Mouse (Mus musculus): ENCODE results near the gene Cpne2. TPM values are rescaled to one million over a fixed set of nuclear protein-coding genes. Genes with fewer than 3 reads are reported as not detected.

Gene Cpne2
- total and polyA plus RNA-seq, 3 experiments: 12.7 to 118 (median 29.3) TPM

DNA sequence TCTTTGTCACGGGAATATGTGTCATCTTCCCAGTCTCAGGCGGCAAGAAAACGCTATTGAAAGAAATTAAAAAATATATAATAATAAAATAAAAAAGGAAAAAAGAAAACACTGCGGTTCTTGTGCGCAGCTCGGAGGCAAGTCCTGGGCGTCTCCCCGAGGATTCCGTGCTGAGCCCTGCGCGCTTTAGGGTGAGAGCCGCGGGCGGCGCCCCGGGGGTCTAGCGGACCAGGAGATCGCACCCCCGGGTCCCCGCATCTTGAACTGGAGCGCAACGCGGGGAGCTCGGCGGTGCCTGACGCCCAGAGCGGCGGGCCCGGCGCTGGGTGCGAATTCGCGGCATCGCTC lies 291 bp upstream of the Cpne2 start:
- no peak for DNase-seq (ENCODE audit: extremely low read depth)
- Histone ChIP-seq H3K79me2 (replicated peaks; ENCODE audit: control insufficient read depth, extremely low read depth, insufficient read depth, poor library complexity, severe bottlenecking) (no peaks in the 10 kb centered on the region), H3K4me3 (replicated peaks in 1 of 3; ENCODE audit: low read depth in 2 of 3, low read length in 2 of 3, poor library complexity in 1 of 3) (peak overlapping the region; percentile 28 to 85 (median 59)), H3K9me3 (replicated peaks; ENCODE audit: low read length) (no peaks in the 10 kb centered on the region), H3K27ac (ENCODE audit: insufficient read depth, low read depth) (no peak overlapping the region), H3K4me2 (ENCODE audit: insufficient read depth, low read depth, poor library complexity, severe bottlenecking) (peak overlapping the region; percentile 92), H3K36me3 (replicated peaks in 1 of 2; ENCODE audit: control insufficient read depth in 1 of 2, insufficient read depth in 1 of 2, low read length in 1 of 2) (peaks cover 2 to 9% of the 10 kb centered on the region in 2 experiments), H3K9ac (ENCODE audit: insufficient read depth, low read depth) (peak overlapping the region; percentile 82), H3K27me3 (replicated peaks) (peaks cover 21% of the 10 kb centered on the region), H3K4me1 (ENCODE audit: control insufficient read depth in 1 of 2, insufficient read depth in 2 of 2) (peaks cover 5 to 9% of the 10 kb centered on the region in 2 experiments; a peak in 3 of 4 replicates)
- TF ChIP-seq CHD1 (IDR thresholded peaks at IDR 0.05; ENCODE audit: low read depth, low read length) (no peak), MAX (IDR thresholded peaks at IDR 0.05; ENCODE audit: low read length) (0 out of 2 replicates have a peak, but pooled peaks have one; percentile 24)
- in situ Hi-C loops (cut with MboI; ENCODE audit: low pct_ligation_motif_present, low pct_unique_long_range_greater_than_20kb, low sequenced_read_pairs) (no loop called here), dilution Hi-C loops (cut with MboI; ENCODE audit: extremely low pct_ligation_motif_present, extremely low pct_unique_long_range_greater_than_20kb, low sequenced_read_pairs) (no loop called here)

DNA sequence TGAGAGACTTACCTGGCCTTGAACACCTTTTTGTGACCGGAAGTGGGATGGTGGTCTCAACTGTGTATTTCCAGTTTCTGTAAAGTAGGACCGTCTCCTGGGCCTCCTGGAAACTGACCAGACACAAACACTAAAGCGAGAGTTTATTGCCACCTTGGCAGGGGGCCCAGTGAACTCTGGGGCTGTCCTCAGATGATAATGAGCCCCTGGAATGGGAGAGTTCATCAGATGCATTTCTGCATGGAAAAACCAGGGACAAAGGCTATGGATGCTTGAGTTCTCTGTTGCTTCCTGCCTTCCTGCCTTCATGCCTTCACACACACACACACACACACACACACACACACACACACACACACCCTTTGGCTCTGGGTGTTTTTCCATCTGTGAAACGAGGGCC lies 1.8 kb downstream of the Cpne2 start:
- H3K4me2 ChIP-seq (ENCODE audit: insufficient read depth, low read depth, poor library complexity, severe bottlenecking): no peak overlapping the region
- H3K4me1 ChIP-seq (ENCODE audit: control insufficient read depth in 1 of 2, insufficient read depth in 2 of 2): peaks cover 9 to 20% of the 10 kb centered on the region in 2 experiments; a peak in 3 of 4 replicates
- no peak for DNase-seq (ENCODE audit: extremely low read depth)
- H3K79me2 ChIP-seq (replicated peaks; ENCODE audit: control insufficient read depth, extremely low read depth, insufficient read depth, poor library complexity, severe bottlenecking): no peaks in the 10 kb centered on the region
- H3K9me3 ChIP-seq (replicated peaks; ENCODE audit: low read length): no peaks in the 10 kb centered on the region
- no peak overlapping the region for H3K27ac ChIP-seq (ENCODE audit: insufficient read depth, low read depth)
- in situ Hi-C loops (cut with MboI; ENCODE audit: low pct_ligation_motif_present, low pct_unique_long_range_greater_than_20kb, low sequenced_read_pairs) (no loop called here), dilution Hi-C loops (cut with MboI; ENCODE audit: extremely low pct_ligation_motif_present, extremely low pct_unique_long_range_greater_than_20kb, low sequenced_read_pairs) (no loop called here)
- H3K27me3 ChIP-seq (replicated peaks): peaks cover 21% of the 10 kb centered on the region
- no peak overlapping the region for H3K9ac ChIP-seq (ENCODE audit: insufficient read depth, low read depth)
- no peaks in the 10 kb centered on the region for H3K36me3 ChIP-seq (replicated peaks in 1 of 2; ENCODE audit: control insufficient read depth in 1 of 2, insufficient read depth in 1 of 2, low read length in 1 of 2)
- H3K4me3 ChIP-seq (replicated peaks in 1 of 3; ENCODE audit: low read depth in 2 of 3, low read length in 2 of 3, poor library complexity in 1 of 3): no peak overlapping the region
- TF ChIP-seq JUN (IDR thresholded peaks at IDR 0.05; ENCODE audit: insufficient read depth, low read depth, low read length): no peak
- TF ChIP-seq MAZ (IDR thresholded peaks at IDR 0.05; ENCODE audit: low read depth, low read length): no peak
- TF ChIP-seq E2F4 (IDR thresholded peaks at IDR 0.05; ENCODE audit: insufficient replicate concordance, low read depth, low read length): no peak

DNA sequence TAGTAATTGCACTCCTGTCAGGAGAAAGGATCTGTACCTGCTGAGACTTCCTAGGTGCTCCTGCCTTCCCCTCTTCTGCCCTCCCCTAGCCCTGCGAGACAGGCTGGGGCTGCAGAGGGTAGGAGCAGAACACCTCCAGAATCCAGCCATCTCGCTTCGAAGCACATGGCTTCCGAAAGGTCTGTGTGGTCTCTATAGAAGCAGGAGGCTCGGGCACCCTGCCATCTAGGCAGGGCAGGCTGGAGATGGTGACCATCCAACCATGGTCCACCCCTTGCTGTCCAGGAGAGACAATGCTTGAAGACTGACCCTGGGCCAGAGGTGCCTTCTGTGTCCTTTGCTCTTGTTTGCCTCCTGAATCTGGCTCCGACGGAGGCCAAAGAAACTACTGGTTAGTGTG lies 2.8 kb downstream of the Cpne2 start:
- H3K27ac ChIP-seq (ENCODE audit: insufficient read depth, low read depth): no peak overlapping the region
- no peaks in the 10 kb centered on the region for H3K9me3 ChIP-seq (replicated peaks; ENCODE audit: low read length)
- TF ChIP-seq CHD1 (IDR thresholded peaks at IDR 0.05; ENCODE audit: low read depth, low read length): no peak
- no peak for TF ChIP-seq CHD2 (IDR thresholded peaks at IDR 0.05; ENCODE audit: low read length)
- no peak for TF ChIP-seq RAD21 (IDR thresholded peaks at IDR 0.05; ENCODE audit: low read depth, low read length)
- TF ChIP-seq EP300 (IDR thresholded peaks at IDR 0.05; ENCODE audit: low read length): no peak
- no peak for TF ChIP-seq MAZ (IDR thresholded peaks at IDR 0.05; ENCODE audit: low read depth, low read length)
- no peak for TF ChIP-seq SMC3 (IDR thresholded peaks at IDR 0.05; ENCODE audit: low read depth, low read length)
- no peak for TF ChIP-seq ZKSCAN1 (IDR thresholded peaks at IDR 0.05; ENCODE audit: borderline replicate concordance, low read depth, low read length)
- no peak for TF ChIP-seq USF2 (conservative IDR thresholded peaks at IDR 0.05; ENCODE audit: low read depth, low read length)
- TF ChIP-seq TBP (conservative IDR thresholded peaks at IDR 0.05; ENCODE audit: low read depth, low read length): no peak
- TF ChIP-seq NELFE (IDR thresholded peaks at IDR 0.05; ENCODE audit: low read depth, low read length): no peak
- no peak for TF ChIP-seq UBTF (IDR thresholded peaks at IDR 0.05; ENCODE audit: low read depth, low read length)
- no peak for TF ChIP-seq PAX5 (IDR thresholded peaks at IDR 0.05; ENCODE audit: low read length)
- TF ChIP-seq POLR2A (IDR thresholded peaks at IDR 0.05; ENCODE audit: low read depth, low read length): no peak
- no peaks in the 10 kb centered on the region for H3K79me2 ChIP-seq (replicated peaks; ENCODE audit: control insufficient read depth, extremely low read depth, insufficient read depth, poor library complexity, severe bottlenecking)
- dilution Hi-C loops (cut with MboI; ENCODE audit: extremely low pct_ligation_motif_present, extremely low pct_unique_long_range_greater_than_20kb, low sequenced_read_pairs): no loop called here
- in situ Hi-C loops (cut with MboI; ENCODE audit: low pct_ligation_motif_present, low pct_unique_long_range_greater_than_20kb, low sequenced_read_pairs): no loop called here
- DNase-seq (ENCODE audit: extremely low read depth): no peak
- no peak overlapping the region for H3K4me3 ChIP-seq (replicated peaks in 1 of 3; ENCODE audit: low read depth in 2 of 3, low read length in 2 of 3, poor library complexity in 1 of 3)
- H3K36me3 ChIP-seq (replicated peaks in 1 of 2; ENCODE audit: control insufficient read depth in 1 of 2, insufficient read depth in 1 of 2, low read length in 1 of 2): no peaks in the 10 kb centered on the region
- peaks cover 23% of the 10 kb centered on the region for H3K27me3 ChIP-seq (replicated peaks)
- peaks cover 9 to 29% of the 10 kb centered on the region in 2 experiments; a peak in 3 of 4 replicates for H3K4me1 ChIP-seq (ENCODE audit: control insufficient read depth in 1 of 2, insufficient read depth in 2 of 2)
- no peak overlapping the region for H3K4me2 ChIP-seq (ENCODE audit: insufficient read depth, low read depth, poor library complexity, severe bottlenecking)
- H3K9ac ChIP-seq (ENCODE audit: insufficient read depth, low read depth): no peak overlapping the region
